Mouse (Mus musculus) layer of hippocampus, adult 8-10 months (tissue): ENCODE measurements at regions not wholly inside any gene's neighbourhood (a gene's known extent, or its start where the extent isn't known, plus 50 kb on each side); places are given as distances from the start of the nearest gene placed in this dataset.

Experiments
- DNase-seq, 2 experiments: peaks; one replicate each; pipeline ENCODE4 v3.0.0; 2022; ENCODE audit warnings: low spot score in 2 of 2

DNA sequence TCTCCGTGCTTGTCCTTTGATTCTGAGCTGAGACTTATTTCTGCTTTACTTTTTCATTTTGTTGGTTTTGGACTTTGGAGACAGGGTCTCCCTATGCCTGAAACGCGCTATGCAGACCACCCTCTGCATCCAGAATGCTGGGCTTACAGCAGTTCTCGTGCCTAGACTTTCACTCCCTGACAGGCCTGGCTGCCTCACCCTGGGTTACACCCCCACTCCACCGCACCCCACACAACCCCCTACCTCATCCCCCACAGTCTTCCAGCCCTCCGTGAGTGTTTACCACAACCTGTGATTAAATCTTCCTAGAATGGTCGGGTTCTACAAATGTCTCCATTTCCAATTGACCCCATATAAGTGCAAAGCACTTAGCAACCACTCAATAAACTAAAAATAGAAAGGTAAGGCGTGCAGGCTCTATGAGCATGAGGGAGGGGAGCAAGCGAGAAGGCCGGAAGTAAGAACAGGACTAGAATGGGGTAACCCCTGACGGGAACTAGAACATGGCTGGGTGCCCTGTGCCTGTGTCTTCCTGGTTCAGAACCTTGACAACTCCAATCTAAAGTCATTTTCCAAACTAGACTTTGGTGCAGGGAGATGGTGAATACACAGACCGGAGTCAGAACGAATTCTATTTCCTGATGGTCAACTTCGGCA is 131.2 kb upstream of the Lef1 start:
- no peak for DNase-seq

DNA sequence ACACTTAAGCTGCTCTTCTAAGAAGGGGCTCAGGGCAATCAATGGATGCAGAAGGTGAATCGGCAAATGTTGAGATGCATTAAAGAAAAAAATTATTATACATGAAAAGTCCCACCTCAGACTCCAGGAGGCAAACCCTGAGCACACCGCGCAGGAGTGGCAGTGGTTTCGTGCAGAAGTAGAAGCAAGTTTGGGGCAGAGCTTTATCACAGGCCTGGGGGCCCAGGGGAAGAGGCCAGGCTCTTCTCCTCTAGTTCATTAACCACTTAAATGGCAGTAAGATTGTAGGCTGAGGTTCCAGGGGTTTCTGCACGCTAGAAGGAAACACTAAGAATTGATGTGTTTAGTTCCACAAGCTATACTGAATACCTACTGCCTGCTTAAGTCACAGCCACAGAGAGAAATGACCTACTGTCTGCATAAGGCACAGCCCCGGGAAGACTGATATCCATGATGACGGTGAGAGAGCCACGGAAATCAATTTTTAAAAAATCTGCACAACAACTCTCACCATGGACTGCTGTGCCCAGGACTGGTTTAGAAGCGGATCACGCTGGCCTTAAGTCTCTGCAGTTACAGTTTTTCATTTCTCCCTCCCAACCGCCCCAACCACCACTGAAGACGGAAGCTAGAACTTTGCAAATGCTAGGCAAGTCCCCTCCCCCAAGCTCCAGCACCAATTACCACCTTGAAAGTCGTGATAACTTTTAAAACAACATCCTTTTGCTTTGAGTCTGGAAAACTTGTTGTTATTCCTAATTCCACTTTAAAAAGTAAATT is 132.2 kb upstream of the Lef1 start:
- DNase-seq = no peak

DNA sequence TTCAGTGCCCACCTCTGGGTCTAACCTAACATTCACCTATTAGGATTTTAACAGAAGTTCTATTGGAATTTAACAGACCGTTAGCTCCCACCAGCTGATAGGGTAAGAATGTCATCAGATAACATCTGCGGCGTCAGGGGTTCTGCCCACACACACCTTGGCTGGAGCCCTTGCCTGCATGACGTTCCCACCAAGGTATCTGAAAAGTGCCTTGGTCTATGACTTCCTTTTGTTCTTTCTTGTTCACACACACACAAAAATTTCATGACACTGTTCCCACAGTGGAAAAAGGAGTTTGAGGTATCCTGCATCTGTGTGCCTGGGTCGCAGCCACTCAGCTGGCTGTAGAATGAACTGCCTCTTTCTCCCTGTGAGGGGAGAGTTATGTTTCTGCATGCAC is 134.1 kb upstream of the Lef1 start:
- DNase-seq = no peak

DNA sequence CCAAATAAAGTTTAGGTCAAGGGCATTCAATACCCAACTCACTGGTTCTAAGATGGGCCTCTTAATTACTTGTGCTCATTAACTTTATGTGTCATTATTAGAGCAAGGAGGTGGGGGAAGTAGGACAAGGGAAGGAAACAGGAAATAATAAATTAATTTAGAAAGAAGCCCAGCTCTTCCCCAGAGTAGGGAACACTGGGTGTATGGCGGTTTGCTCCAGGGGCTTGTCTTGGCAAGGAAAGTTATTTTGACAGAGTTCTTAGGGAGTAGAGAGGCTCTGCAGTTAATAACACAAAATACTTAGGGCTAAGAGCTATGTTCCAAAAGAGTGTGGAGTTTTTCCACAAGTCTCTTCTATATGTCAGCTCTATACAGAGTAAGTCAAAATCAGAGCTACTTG is 135.0 kb upstream of the Lef1 start:
- no peak for DNase-seq

DNA sequence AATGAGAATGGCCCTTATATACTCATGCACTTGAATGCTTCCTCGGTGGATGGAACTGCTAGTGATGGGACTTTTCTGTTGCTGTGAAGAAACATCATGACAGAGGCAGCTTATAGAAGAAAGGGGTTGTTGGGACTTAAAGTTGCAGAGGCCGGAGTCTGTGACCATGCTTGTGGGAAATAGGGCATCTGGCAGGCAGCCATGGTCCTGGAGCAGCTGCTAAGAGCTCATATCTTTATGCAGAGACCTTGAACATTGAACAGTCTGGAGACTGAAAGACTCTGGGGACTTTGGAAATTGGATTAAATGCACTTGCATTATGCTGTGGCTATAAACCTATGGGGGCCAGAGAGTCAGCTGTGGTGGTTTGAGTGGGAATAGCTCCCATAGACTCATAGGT is 138.1 kb upstream of the Lef1 start:
- no peak for DNase-seq

DNA sequence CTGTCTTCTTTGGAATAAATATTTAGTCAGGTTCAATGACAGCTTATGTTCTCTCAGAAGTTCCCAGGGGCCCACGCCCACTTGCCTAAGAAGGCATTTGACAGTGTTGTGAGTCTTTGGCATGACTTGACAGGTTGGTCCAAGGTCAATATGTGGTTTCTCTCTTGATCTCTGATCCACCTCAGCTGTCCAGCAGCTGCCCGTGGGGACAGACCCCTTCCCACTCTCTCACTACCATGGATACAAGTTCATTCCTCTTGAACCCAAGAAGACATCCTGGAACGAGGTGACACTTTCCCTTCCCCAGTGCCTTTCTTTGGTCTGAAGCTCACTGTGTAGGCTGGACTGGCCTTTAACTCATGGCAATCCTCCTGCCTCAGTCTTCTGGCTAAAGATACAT is 145.0 kb upstream of the Lef1 start:
- no peak for DNase-seq

GRCm38 (mm10) chr3:130964088-130964487 is 146.2 kb upstream of the Lef1 start:
- DNase-seq = no peak

- DNase-seq = no peak
Measured at GRCm38 (mm10) chr3:130963625-130964024, 146.6 kb upstream of the Lef1 start.

DNA sequence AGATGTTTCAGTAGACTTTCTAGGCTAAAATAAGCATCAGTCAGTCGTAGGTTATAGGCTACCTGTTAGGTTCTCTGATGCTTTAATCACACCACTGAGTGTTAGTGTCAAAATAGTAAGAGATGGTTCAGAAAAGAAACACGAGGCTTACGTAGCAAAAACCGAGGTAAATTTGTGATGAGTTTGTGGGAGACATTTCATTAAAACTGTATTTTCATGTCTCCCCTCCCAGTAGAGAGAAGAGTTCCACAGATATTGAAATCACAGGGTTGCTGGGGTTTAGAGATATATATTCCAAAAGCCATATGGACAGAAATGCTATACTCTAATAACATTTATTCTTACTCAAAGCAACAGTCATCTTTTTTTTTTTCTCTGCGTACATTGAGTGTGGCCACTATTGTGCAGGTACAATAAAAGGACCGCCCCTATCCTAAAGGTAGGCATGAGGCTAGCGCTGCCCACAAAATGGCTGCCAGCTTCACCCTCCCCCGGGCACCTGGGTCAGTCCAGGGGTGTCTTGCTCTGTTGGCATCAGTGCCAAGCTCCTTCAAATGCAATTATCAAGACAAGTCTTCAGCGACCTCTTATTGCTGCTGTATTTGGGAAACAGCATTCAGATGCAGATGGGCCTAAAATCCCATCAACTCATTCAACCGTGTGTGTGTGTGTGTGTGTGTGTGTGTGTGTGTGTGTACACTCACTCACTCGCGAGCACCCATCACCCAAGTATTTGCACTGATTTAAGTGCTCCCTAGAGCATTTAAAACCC is 147.4 kb upstream of the Lef1 start:
- DNase-seq = no peak

- no peak for DNase-seq
Measured at GRCm38 (mm10) chr3:130962151-130962633, 148.1 kb upstream of the Lef1 start.

DNA sequence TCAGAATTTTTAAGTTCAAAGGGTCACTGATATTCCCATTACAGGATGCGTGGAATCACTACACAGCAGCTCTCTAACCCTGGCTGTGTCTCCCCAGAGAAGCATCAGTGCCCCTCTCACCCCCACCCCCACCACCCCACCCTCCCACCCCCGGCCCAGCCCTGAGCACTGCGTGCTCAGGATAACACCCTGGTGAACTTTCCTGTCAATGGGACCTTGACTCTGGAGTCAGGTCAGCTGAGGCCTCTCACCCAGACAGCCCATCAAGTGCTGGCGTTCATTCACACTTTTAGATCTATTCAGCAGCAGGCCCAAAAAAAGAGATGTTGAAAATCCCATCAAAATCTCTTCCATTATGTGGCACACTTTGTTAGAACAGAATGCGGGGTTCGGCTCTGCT is 148.6 kb upstream of the Lef1 start:
- no peak for DNase-seq

DNA sequence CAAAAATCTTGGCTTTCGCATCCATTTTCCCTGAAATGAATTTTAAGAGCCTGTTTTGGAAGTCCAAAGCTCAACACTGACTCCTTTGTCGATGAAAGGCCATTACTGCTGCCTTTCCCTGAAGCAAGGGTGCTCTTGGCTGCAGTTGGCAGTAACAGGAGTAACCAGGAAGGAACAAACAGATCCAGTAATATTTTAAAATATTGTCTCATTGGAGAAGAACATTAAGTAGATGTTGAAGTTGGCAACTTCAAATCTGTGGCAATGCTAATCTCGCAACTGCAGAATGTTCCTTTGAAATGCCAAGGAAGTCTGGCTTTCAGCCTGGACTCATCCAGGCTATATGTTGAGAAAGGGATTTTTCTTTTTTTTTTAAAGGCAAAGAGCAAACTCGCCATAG is 154.3 kb upstream of the Lef1 start:
- DNase-seq = no peak

DNA sequence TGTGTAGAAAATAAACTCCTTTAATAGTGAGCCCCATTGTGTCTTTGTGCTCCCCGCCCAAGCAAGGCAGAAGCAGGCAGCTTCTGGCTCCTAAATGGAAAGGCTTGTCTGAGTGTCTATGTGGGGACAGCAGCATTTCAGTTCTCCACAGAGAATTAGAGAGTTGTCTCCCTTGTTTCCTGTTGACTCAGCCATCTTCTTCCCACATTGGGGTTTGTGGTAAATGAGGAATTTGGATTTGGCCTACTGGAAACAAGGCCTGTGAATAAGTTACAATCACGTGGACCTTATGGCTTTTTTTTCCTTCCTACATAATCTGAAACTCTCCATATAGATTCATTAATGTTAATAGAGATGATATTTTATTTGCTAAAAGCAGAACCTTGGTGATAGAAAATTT is 158.9 kb upstream of the Lef1 start:
- no peak for DNase-seq

DNA sequence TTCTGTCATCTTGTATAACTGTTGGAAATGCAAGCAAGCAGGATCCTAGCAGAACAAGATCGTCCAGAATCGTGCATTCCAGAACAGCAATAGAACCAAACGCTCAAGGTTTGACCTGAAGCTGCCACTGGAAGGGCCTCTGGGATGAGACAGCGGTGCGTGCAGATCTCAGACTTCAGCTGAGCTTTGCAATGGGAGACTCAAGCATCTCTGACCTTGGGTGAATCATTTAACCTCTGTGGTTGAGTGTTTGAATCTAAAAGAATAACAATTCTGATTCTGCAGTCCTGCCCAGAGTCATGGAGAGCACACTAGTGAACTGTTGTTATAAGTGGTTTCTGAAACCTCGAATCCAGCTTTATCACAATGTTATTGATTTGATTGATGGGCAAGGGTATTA is 159.4 kb upstream of the Lef1 start:
- DNase-seq = no peak

DNA sequence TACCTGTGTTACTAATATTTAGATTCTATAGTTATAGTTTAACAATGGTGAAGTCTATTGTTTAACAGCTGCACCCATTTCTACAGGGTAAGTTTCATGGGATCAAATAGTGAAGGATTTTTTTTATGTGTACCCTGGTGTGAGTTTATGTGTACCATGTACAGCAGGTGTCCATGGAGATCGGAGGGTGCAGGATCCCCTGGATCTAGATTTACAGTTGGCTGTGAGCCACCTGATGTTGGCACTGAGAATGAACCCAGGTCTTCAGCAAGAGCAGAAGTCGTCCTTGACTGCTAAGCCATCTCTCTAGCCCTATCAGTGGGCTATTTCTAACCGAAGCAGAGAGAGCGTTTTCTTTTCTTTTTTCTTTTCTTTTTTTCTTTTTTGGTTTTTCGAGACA is 162.4 kb upstream of the Lef1 start:
- no peak for DNase-seq

DNA sequence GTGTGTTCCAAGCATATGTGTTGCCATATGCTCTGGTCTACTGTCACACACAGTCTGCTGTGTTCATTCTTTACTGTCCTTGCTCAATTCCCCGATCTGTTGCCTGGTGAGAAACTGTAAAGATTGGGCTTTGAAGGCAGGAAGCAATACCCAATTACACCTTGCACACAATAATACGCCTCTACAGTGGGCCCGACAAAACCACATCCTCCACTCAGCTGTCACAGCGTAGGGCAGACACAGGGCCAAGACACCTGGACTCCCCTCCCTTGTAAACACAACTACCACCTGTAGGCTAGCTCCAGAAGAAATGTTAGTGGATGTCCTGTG is 163.0 kb upstream of the Lef1 start:
- DNase-seq = no peak

DNA sequence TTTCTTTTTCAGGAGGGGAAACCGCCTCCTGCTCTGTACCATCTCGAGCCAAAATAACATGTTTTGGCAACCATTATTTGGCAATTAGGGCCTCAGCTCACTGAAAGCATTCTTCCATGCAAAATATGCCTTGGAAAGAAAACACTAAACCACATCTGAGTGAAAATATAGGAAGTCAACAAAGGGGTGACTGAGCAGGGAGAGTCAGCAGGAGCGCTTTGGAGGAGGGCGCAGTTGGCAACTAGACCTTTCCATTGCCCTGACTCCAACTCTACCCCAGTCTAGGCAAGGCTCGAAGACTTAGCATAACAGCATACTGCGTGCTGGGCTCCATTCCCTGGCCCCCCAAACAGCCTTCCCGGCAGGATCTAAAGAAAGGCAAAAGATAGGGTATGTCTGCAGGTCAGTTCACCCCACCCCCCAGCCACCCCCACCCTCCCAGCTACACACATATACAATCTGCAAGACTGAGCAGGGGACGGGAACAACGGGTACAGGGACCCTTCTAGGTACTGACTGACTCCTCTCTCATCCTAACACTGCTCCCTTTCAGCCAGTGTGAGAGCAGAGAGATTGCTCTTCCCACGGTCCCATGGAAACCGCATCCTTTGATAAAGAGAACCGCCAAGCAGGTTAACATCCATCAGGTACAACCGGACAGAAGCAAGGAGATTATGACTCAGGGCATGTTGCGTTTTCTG is 163.5 kb upstream of the Lef1 start:
- no peak for DNase-seq

DNA sequence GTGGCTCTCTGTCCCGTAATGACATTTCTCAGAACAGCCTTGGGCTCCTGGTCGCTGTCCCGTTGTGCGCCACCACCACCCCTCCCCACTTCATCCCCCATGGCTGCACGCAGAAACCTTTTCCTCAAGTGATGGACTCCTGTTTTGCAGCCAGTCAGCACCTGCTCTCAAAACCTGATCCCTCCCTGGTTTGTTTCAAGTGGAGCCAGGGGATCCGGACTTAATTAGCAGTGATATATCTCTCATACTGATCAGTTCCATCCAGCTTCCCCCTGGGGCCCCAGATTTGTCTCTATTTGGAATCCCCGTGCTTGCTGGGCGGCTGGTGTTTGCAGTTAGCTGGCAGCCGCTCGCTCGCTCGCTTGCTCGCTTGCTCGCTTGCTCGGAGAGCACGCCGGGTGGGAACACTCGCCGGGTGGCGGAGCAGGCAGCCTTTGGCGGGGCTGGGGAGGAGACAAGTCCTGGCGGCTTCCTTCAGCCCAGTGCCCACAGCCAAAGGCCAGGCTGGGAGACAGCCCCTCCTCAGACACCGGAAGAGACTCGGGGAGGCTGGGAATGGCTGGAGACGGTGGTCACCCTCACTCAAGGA is 164.3 kb upstream of the Lef1 start:
- DNase-seq = peak; percentile 20 to 22

- peak in 1 of 2 experiments; percentile 11 for DNase-seq
Measured at GRCm38 (mm10) chr3:130945396-130945795, 164.9 kb upstream of the Lef1 start.

DNA sequence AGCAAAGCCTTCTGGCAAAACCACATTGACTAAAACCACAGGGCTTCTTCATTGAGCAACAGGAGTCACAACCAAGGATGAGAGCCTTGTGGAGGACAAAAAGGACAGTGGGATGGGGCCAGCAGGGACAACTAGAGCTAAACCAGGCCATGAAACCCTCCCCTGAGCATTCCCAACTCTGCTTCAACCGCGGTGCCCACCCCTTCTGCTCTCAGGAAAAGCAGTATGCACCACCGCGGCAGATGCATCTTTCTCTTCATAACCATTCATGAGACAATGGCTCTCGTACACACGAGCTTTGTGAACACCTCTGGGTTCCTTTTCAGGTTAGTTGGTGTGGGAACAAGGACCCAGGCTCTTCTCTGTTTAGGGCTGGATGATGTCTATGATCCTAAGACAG is 166.0 kb upstream of the Lef1 start:
- no peak for DNase-seq

- DNase-seq = no peak
Measured at GRCm38 (mm10) chr3:130942947-130943630, 167.2 kb upstream of the Lef1 start.
